ENCODE assay signal across 8 mouse cellular contexts in the genomic region with DNA sequence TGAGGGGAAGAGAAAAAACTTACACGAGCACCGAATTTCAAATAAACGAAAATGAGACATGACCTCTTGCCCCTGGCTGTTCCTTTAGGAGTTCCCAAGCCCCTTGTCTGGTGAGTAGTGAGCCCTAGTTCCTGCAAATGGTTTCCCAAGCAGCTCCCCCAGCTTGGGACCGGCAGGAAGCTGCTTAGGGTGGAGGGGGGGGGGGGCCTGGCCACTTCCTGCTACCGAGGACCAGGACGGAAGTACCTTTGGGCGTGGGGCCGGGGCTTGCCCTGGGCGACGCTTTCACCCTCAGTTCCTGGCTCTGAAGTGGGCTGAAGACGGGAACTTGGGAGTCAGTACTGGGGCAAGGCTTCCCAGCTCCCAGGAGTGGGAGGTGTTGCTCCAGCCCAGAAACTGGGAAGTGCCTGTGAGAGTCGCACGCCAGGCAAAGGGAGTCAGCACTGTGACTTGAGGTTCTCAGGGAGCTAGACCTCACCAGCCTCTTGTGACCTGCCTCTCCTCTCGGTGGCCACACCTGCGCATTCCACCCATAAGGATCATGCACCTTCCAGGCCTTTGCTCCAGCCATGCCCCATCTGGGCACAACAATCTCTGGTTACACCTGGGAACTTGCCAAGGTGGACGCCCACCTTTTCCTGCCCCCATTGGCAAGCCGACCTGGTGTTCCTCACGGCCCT. TPM values are rescaled to one million over a fixed set of nuclear protein-coding genes. Genes with fewer than 3 reads are reported as not detected.
DNase-seq lines count a peak whose midpoint lies in the region; ATAC-seq lines count a peak whose summit lies in the region.

No protein-coding gene starts in this region.

- H3K27me3 ChIP-seq in erythroblast, embryonic 14.5 days (ENCODE audit: control insufficient read depth), result peaks cover 5% of the 10 kb centered on the region
- no peaks in the 10 kb centered on the region for H3K27me3 ChIP-seq in liver, embryonic 15.5 days

- H3K36me3 ChIP-seq in erythroblast, embryonic 14.5 days (ENCODE audit: control insufficient read depth), result peaks cover 42% of the 10 kb centered on the region
- peaks cover 43% of the 10 kb centered on the region for H3K36me3 ChIP-seq in liver, embryonic 15.5 days (replicated peaks)

- peak overlapping the region; percentile 65 for H3K4me3 ChIP-seq in erythroblast, embryonic 14.5 days (replicated peaks)
- H3K4me3 ChIP-seq in liver, embryonic 15.5 days (replicated peaks), result peak overlapping the region; percentile 64; the same call in 1 of the 2 replicates

- H3K9me3 ChIP-seq in erythroblast, embryonic 14.5 days (ENCODE audit: control insufficient read depth, low read length), result no peaks in the 10 kb centered on the region
- no peaks in the 10 kb centered on the region for H3K9me3 ChIP-seq in liver, embryonic 15.5 days (replicated peaks)

- peak overlapping the region; percentile 85 for H3K27ac ChIP-seq in liver, embryonic 15.5 days (replicated peaks)

- H3K4me2 ChIP-seq in liver, embryonic 15.5 days, result peak overlapping the region; percentile 97

- H3K9ac ChIP-seq in liver, embryonic 15.5 days, result peak overlapping the region; percentile 50; the same call in 1 of the 2 replicates

- peaks cover 86% of the 10 kb centered on the region for H3K4me1 ChIP-seq in erythroblast, embryonic 14.5 days (ENCODE audit: control insufficient read depth)
- H3K4me1 ChIP-seq in liver, embryonic 15.5 days (replicated peaks), result peaks cover 97% of the 10 kb centered on the region

- WGBS in liver, embryonic 15.5 days (ENCODE audit: insufficient replicate concordance), result 9% methylated on average over 18 of the region's 18 CpGs

- peak; percentile 70 for DNase-seq in adipocyte (ENCODE audit: low spot score)
- peak; percentile 77 for DNase-seq in gastrocnemius, postnatal 25 days
- DNase-seq in neural tube, embryonic 10.5 days (ENCODE audit: extremely low spot score, low spot score), result peak; percentile 70

- no peak for ATAC-seq in erythroblast, adult 5-6 weeks (replicated peaks; ENCODE audit: low FRiP score, poor library complexity, severe bottlenecking)
- ATAC-seq in inflammation-experienced regulatory T-cells, adult 6 months, result peak; percentile 45
- ATAC-seq in liver, embryonic 15.5 days (ENCODE audit: insufficient read depth), result no peak
- ATAC-seq in megakaryocyte-erythroid progenitor cell, adult 5-6 weeks (replicated peaks; ENCODE audit: low FRiP score, low TSS enrichment, poor library complexity, severe bottlenecking), result no peak

RNA-seq across cellular contexts. Expression of gene Cirbp, which starts 7.3 kb away (rescaled TPM):
- polyA plus RNA-seq in erythroblast, embryonic 14.5 days (2012), result 3.9 and 4.3 TPM in 2 replicates
- total RNA-seq in erythroblast, adult 5-6 weeks (2015; ENCODE audit: low replicate concordance), result 3.6 and 3.7 TPM in 2 replicates
- 14.6 and 16.3 TPM in 2 replicates for total RNA-seq in erythroblast, adult 5-6 weeks (2017; ENCODE audit: low replicate concordance)
- 10 to 100 TPM; 17.3 to 21.4 TPM for total RNA-seq in gastrocnemius, postnatal 25 days (2021)
- polyA plus RNA-seq in inflammation-experienced regulatory T-cells, adult 6 months (2017; shearing (Covaris generic)), result 100 to 1,000 TPM in 2 of 3 experiments, 10 to 100 TPM in 1; 84.2 to 255 (median 213) TPM
- polyA plus RNA-seq in liver, embryonic 15.5 days (2015; fragmentation: Nextera tagmentation; extraction: Ambion mirVana), result 13.1 and 17.0 TPM in 2 replicates
- total RNA-seq in megakaryocyte-erythroid progenitor cell, adult 5-6 weeks (2014; fragmentation: Nextera tagmentation), result 31.5 and 44.0 TPM in 2 replicates
- total RNA-seq in megakaryocyte-erythroid progenitor cell, adult 5-6 weeks (2017), result 30.8 and 73.1 TPM in 2 replicates

RNA-seq across cellular contexts. Expression of gene Midn, which starts 10.4 kb away (rescaled TPM):
- 7.0 and 9.3 TPM in 2 replicates for polyA plus RNA-seq in erythroblast, embryonic 14.5 days (2012)
- 5.0 and 7.7 TPM in 2 replicates for total RNA-seq in erythroblast, adult 5-6 weeks (2015; ENCODE audit: low replicate concordance)
- 3.9 and 7.4 TPM in 2 replicates for total RNA-seq in erythroblast, adult 5-6 weeks (2017; ENCODE audit: low replicate concordance)
- 10 to 100 TPM; 33.7 to 34.8 TPM for total RNA-seq in gastrocnemius, postnatal 25 days (2021)
- polyA plus RNA-seq in inflammation-experienced regulatory T-cells, adult 6 months (2017; shearing (Covaris generic)), result 1 to 10 TPM; 7.3 to 9.3 (median 7.5) TPM
- 2.9 and 3.1 TPM in 2 replicates for polyA plus RNA-seq in liver, embryonic 15.5 days (2015; fragmentation: Nextera tagmentation; extraction: Ambion mirVana)
- total RNA-seq in megakaryocyte-erythroid progenitor cell, adult 5-6 weeks (2014; fragmentation: Nextera tagmentation), result 30.9 and 34.0 TPM in 2 replicates
- 9.4 and 10.5 TPM in 2 replicates for total RNA-seq in megakaryocyte-erythroid progenitor cell, adult 5-6 weeks (2017)

RNA-seq across cellular contexts. Expression of gene 1600002K03Rik, which starts 14.3 kb away (rescaled TPM):
- 0.60 and 0.99 TPM in 2 replicates for polyA plus RNA-seq in erythroblast, embryonic 14.5 days (2012)
- 7.5 TPM in 1 of 2 replicates, not detected in the other for total RNA-seq in erythroblast, adult 5-6 weeks (2015; ENCODE audit: low replicate concordance)
- total RNA-seq in erythroblast, adult 5-6 weeks (2017; ENCODE audit: low replicate concordance), result 5.9 TPM in 1 of 2 replicates, not detected in the other
- 1 to 10 TPM; 5.1 to 5.9 TPM for total RNA-seq in gastrocnemius, postnatal 25 days (2021)
- polyA plus RNA-seq in inflammation-experienced regulatory T-cells, adult 6 months (2017; shearing (Covaris generic)), result 10 to 100 TPM; 17.9 to 28.4 (median 20.5) TPM
- 8.9 and 10.1 TPM in 2 replicates for polyA plus RNA-seq in liver, embryonic 15.5 days (2015; fragmentation: Nextera tagmentation; extraction: Ambion mirVana)
- 14.2 and 22.9 TPM in 2 replicates for total RNA-seq in megakaryocyte-erythroid progenitor cell, adult 5-6 weeks (2014; fragmentation: Nextera tagmentation)
- total RNA-seq in megakaryocyte-erythroid progenitor cell, adult 5-6 weeks (2017), result 25.4 and 27.8 TPM in 2 replicates

RNA-seq across cellular contexts. Expression of gene Cbarp, which starts 17.8 kb away (rescaled TPM):
- 0.15 and 0.52 TPM in 2 replicates for polyA plus RNA-seq in erythroblast, embryonic 14.5 days (2012)
- not detected in 2 replicates for total RNA-seq in erythroblast, adult 5-6 weeks (2015; ENCODE audit: low replicate concordance)
- not detected in 2 replicates for total RNA-seq in erythroblast, adult 5-6 weeks (2017; ENCODE audit: low replicate concordance)
- 1 to 10 TPM; 1.2 to 1.6 TPM for total RNA-seq in gastrocnemius, postnatal 25 days (2021)
- 1 to 10 TPM in 2 of 3 experiments, under 1 TPM in 1; 0.60 to 2.3 (median 1.3) TPM for polyA plus RNA-seq in inflammation-experienced regulatory T-cells, adult 6 months (2017; shearing (Covaris generic))
- polyA plus RNA-seq in liver, embryonic 15.5 days (2015; fragmentation: Nextera tagmentation; extraction: Ambion mirVana), result 0.35 and 0.51 TPM in 2 replicates
- total RNA-seq in megakaryocyte-erythroid progenitor cell, adult 5-6 weeks (2014; fragmentation: Nextera tagmentation), result 5.2 and 10.5 TPM in 2 replicates
- 3.7 TPM in 1 of 2 replicates, not detected in the other for total RNA-seq in megakaryocyte-erythroid progenitor cell, adult 5-6 weeks (2017)

RNA-seq across cellular contexts. Expression of gene Atp5d, which starts 20.0 kb away (rescaled TPM):
- polyA plus RNA-seq in erythroblast, embryonic 14.5 days (2012), result 139 and 144 TPM in 2 replicates
- 43.3 and 48.8 TPM in 2 replicates for total RNA-seq in erythroblast, adult 5-6 weeks (2015; ENCODE audit: low replicate concordance)
- total RNA-seq in erythroblast, adult 5-6 weeks (2017; ENCODE audit: low replicate concordance), result 12.1 and 17.3 TPM in 2 replicates
- total RNA-seq in gastrocnemius, postnatal 25 days (2021), result 100 to 1,000 TPM; 634 to 665 TPM
- 100 to 1,000 TPM; 297 to 357 (median 299) TPM for polyA plus RNA-seq in inflammation-experienced regulatory T-cells, adult 6 months (2017; shearing (Covaris generic))
- 291 and 300 TPM in 2 replicates for polyA plus RNA-seq in liver, embryonic 15.5 days (2015; fragmentation: Nextera tagmentation; extraction: Ambion mirVana)
- total RNA-seq in megakaryocyte-erythroid progenitor cell, adult 5-6 weeks (2014; fragmentation: Nextera tagmentation), result 282 and 325 TPM in 2 replicates
- 29.3 and 49.3 TPM in 2 replicates for total RNA-seq in megakaryocyte-erythroid progenitor cell, adult 5-6 weeks (2017)
